32 mouse cellular contexts compared by ENCODE assay signal in the genomic region with DNA sequence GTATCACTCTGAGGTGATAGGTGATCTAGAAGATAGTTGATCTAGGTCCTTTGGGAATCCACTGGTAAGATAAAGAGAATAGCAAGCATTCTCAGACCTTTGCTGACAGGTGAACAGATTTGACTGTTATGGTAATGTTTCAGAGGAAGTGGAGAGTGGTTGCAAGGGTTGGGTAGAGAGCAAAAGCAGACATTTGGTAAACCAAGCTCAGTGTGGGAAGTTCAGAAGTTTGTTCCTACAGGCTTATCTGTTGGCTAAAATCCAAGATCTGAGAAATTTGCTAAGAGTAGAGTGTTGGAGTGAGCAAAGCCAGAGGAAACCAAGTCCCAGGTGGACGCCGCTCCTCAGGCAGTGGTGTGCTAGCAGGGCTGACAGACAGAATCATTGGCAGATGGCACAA. TPM values are rescaled to one million over a fixed set of nuclear protein-coding genes. Genes with fewer than 3 reads are reported as not detected.
"Had no signal": no experiment of that assay in that cellular context is flagged by ENCODE, and none has a peak within 500 bp of the region (broad histone marks: within the 10 kb centered on the region; RNA-seq: fewer than 3 reads in every experiment).

No protein-coding gene starts in this region.

- H3K9me3 ChIP-seq: heart, embryonic 13.5 days; heart, embryonic 15.5 days; hindbrain, embryonic 13.5 days; hindbrain, embryonic 15.5 days; kidney, embryonic 15.5 days; limb, embryonic 13.5 days; limb, embryonic 15.5 days; liver, embryonic 13.5 days had no signal

- H3K9ac ChIP-seq: heart, embryonic 13.5 days; heart, embryonic 15.5 days; hindbrain, embryonic 13.5 days; hindbrain, embryonic 15.5 days; kidney, embryonic 15.5 days; limb, embryonic 13.5 days; limb, embryonic 15.5 days; liver, embryonic 13.5 days had no signal

- DNase-seq: gastrocnemius, adult 2 months; gastrocnemius, postnatal 10 days; gastrocnemius, postnatal 25 days; heart, adult 18-20 months; heart, postnatal 14 days; heart, postnatal 36 days; kidney, adult 11 months; kidney, adult 2 months; kidney, adult 9 months; kidney, postnatal 14 days; kidney, postnatal 36 days; layer of hippocampus, adult 9-11 months; layer of hippocampus, postnatal 36 days; left cerebral cortex, postnatal 4 days; liver, embryonic 13.5 days had no signal

- H3K4me2 ChIP-seq: heart, embryonic 11.5 days; heart, embryonic 13.5 days; heart, embryonic 15.5 days; hindbrain, embryonic 13.5 days; hindbrain, embryonic 15.5 days; kidney, embryonic 15.5 days; limb, embryonic 13.5 days; limb, embryonic 15.5 days; liver, embryonic 13.5 days had no signal

- ATAC-seq: hindbrain, postnatal 0 days; intestine, embryonic 16.5 days had no signal

- H3K27me3 ChIP-seq: heart, embryonic 13.5 days; heart, embryonic 15.5 days; hindbrain, embryonic 13.5 days; hindbrain, embryonic 15.5 days; kidney, embryonic 15.5 days; limb, embryonic 13.5 days; limb, embryonic 15.5 days; liver, embryonic 13.5 days had no signal

- H3K27ac ChIP-seq: gastrocnemius, adult 2 months; heart, embryonic 13.5 days; heart, embryonic 15.5 days; hindbrain, embryonic 13.5 days; hindbrain, embryonic 15.5 days; hindbrain, postnatal 0 days; kidney, embryonic 15.5 days; kidney, postnatal 0 days; limb, embryonic 13.5 days; limb, embryonic 15.5 days; liver, embryonic 13.5 days had no signal

- H3K4me1 ChIP-seq: hindbrain, embryonic 13.5 days; hindbrain, embryonic 15.5 days; kidney, embryonic 15.5 days; limb, embryonic 13.5 days; limb, embryonic 15.5 days; liver, embryonic 13.5 days had no signal

- H3K4me3 ChIP-seq: gastrocnemius, adult 2 months; heart, embryonic 13.5 days; heart, embryonic 15.5 days; hindbrain, embryonic 13.5 days; hindbrain, embryonic 15.5 days; kidney, embryonic 15.5 days; limb, embryonic 13.5 days; limb, embryonic 15.5 days; liver, embryonic 13.5 days had no signal

RNA-seq across cellular contexts. Expression of a gene that starts 28.1 kb away (rescaled TPM):
- total RNA-seq: granulocyte monocyte progenitor cell, adult 5-6 weeks; hematopoietic stem cell, adult 5-6 weeks; layer of hippocampus, adult 18-20 months; layer of hippocampus, postnatal 36 days; left cerebral cortex, adult 18-20 months; left cerebral cortex, adult 8-10 months; left cerebral cortex, postnatal 25 days had no signal
